Mouse (Mus musculus): Measurements from ENCODE around the gene Neil1. TPM values are rescaled to one million over a fixed set of nuclear protein-coding genes. Genes with fewer than 3 reads are reported as not detected.

Neil1 gene
- polyA plus RNA-seq, 1 experiment from 2014 or later = 5.5 TPM

GRCm38 (mm10) chr9:57130577-57131433 lies 17.3 kb downstream of the Neil1 start, which contains the start of gene Man2c1:
Man2c1 (plus strand) TSS chr9:57130690.
- WGBS = under 1% methylated on average over 58 of the region's 58 CpGs
- peak; percentile 93 for ATAC-seq
- peaks cover 43% of the 10 kb centered on the region for H3K36me3 ChIP-seq (ENCODE audit: control insufficient read depth, insufficient read depth, low read length)

GRCm38 (mm10) chr9:57129641-57130040 lies 18.5 kb downstream of the Neil1 start:
- Histone ChIP-seq H3K9ac (ENCODE audit: low read length) (no peak overlapping the region), H3K4me3 (ENCODE audit: low read depth, low read length) (no peak overlapping the region), H3K27ac (ENCODE audit: low read depth, low read length) (no peak overlapping the region), H3K27me3 (replicated peaks; ENCODE audit: control insufficient read depth, insufficient read depth, low read length) (no peaks in the 10 kb centered on the region), H3K36me3 (ENCODE audit: control insufficient read depth, insufficient read depth, low read length) (peaks cover 45% of the 10 kb centered on the region), H3K4me2 (ENCODE audit: low read length) (peak overlapping the region; percentile 90), H3K4me1 (ENCODE audit: control insufficient read depth, insufficient read depth, low read length) (no peaks in the 10 kb centered on the region), H3K9me3 (replicated peaks; ENCODE audit: control insufficient read depth, low read length) (no peaks in the 10 kb centered on the region)
- ATAC-seq (no peak), DNase-seq (ENCODE audit: low spot score) (no peak)

More at GRCm38 (mm10) chr9:57130577-57131433, 17.3 kb downstream of the Neil1 start, which contains the start of gene Man2c1:
- no peaks in the 10 kb centered on the region for H3K4me1 ChIP-seq (ENCODE audit: control insufficient read depth, insufficient read depth, low read length)
- no peaks in the 10 kb centered on the region for H3K9me3 ChIP-seq (replicated peaks; ENCODE audit: control insufficient read depth, low read length)
- H3K27ac ChIP-seq (ENCODE audit: low read depth, low read length) = peak within 1 kb of the TSS; percentile 93
- peak; percentile 96 for DNase-seq (ENCODE audit: low spot score)
- peak within 1 kb of the TSS; percentile 79 for H3K4me3 ChIP-seq (ENCODE audit: low read depth, low read length)
- peak within 1 kb of the TSS; percentile 90 for H3K4me2 ChIP-seq (ENCODE audit: low read length)
- peak within 1 kb of the TSS; percentile 73 for H3K9ac ChIP-seq (ENCODE audit: low read length)
- H3K27me3 ChIP-seq (replicated peaks; ENCODE audit: control insufficient read depth, insufficient read depth, low read length) = no peaks in the 10 kb centered on the region

GRCm38 (mm10) chr9:57117261-57117755 lies 30.8 kb downstream of the Neil1 start:
- Histone ChIP-seq H3K27me3 (replicated peaks; ENCODE audit: control insufficient read depth, insufficient read depth, low read length) (no peaks in the 10 kb centered on the region), H3K4me2 (ENCODE audit: low read length) (no peak overlapping the region), H3K9me3 (replicated peaks; ENCODE audit: control insufficient read depth, low read length) (no peaks in the 10 kb centered on the region), H3K27ac (ENCODE audit: low read depth, low read length) (no peak overlapping the region), H3K4me1 (ENCODE audit: control insufficient read depth, insufficient read depth, low read length) (no peaks in the 10 kb centered on the region), H3K36me3 (ENCODE audit: control insufficient read depth, insufficient read depth, low read length) (peaks cover 86% of the 10 kb centered on the region), H3K4me3 (ENCODE audit: low read depth, low read length) (no peak overlapping the region), H3K9ac (ENCODE audit: low read length) (no peak overlapping the region)
- DNase-seq (ENCODE audit: low spot score) (no peak), ATAC-seq (no peak)
- WGBS = 82% methylated on average over 13 of the region's 13 CpGs

Other genes with a start within 250 kb of the Neil1 start
- 1.7 and 1.9 TPM in 2 replicates for gene Snx33, start 219.9 kb downstream of the Neil1 start, polyA plus RNA-seq (2014; fragmentation: Nextera tagmentation; extraction: Ambion mirVana)
- 91.1 and 100 TPM in 2 replicates for gene Imp3, start 210.8 kb downstream of the Neil1 start, polyA plus RNA-seq (2014; fragmentation: Nextera tagmentation; extraction: Ambion mirVana)
- gene Snupn, start 197.4 kb downstream of the Neil1 start, polyA plus RNA-seq (2014; fragmentation: Nextera tagmentation; extraction: Ambion mirVana) = 27.4 and 29.1 TPM in 2 replicates
- 27.3 and 28.2 TPM in 2 replicates for gene Ptpn9, start 153.4 kb downstream of the Neil1 start, polyA plus RNA-seq (2014; fragmentation: Nextera tagmentation; extraction: Ambion mirVana)
- 28.5 and 34.2 TPM in 2 replicates for gene Sin3a, start 76.3 kb downstream of the Neil1 start, polyA plus RNA-seq (2014; fragmentation: Nextera tagmentation; extraction: Ambion mirVana)
- gene Man2c1, start 17.6 kb downstream of the Neil1 start, polyA plus RNA-seq (2014; fragmentation: Nextera tagmentation; extraction: Ambion mirVana) = 24.4 and 34.3 TPM in 2 replicates
- 164 and 191 TPM in 2 replicates for gene Commd4, start 10.0 kb upstream of the Neil1 start, polyA plus RNA-seq (2014; fragmentation: Nextera tagmentation; extraction: Ambion mirVana)
- not detected in 2 replicates for gene Trcg1, start 88.3 kb upstream of the Neil1 start, polyA plus RNA-seq (2014; fragmentation: Nextera tagmentation; extraction: Ambion mirVana)
- gene 1700017B05Rik, start 114.3 kb upstream of the Neil1 start, polyA plus RNA-seq (2014; fragmentation: Nextera tagmentation; extraction: Ambion mirVana) = 3.9 and 5.2 TPM in 2 replicates